Mouse (Mus musculus) frontal cortex, adult (tissue): ENCODE data around the gene Nol4l.
A peak's percentile ranks its signal among the peaks of the same experiment; 100 is the strongest.

Experiments used
- ATAC-seq: cut with Nextera tagmentation; 2 replicates; pipeline ENCODE4 v1.9.2; 2017; ENCODE audit warnings: mild to moderate bottlenecking, moderate library complexity, mixed read lengths; ENCODE audit not compliant: low TSS enrichment

Gene Nol4l

DNA sequence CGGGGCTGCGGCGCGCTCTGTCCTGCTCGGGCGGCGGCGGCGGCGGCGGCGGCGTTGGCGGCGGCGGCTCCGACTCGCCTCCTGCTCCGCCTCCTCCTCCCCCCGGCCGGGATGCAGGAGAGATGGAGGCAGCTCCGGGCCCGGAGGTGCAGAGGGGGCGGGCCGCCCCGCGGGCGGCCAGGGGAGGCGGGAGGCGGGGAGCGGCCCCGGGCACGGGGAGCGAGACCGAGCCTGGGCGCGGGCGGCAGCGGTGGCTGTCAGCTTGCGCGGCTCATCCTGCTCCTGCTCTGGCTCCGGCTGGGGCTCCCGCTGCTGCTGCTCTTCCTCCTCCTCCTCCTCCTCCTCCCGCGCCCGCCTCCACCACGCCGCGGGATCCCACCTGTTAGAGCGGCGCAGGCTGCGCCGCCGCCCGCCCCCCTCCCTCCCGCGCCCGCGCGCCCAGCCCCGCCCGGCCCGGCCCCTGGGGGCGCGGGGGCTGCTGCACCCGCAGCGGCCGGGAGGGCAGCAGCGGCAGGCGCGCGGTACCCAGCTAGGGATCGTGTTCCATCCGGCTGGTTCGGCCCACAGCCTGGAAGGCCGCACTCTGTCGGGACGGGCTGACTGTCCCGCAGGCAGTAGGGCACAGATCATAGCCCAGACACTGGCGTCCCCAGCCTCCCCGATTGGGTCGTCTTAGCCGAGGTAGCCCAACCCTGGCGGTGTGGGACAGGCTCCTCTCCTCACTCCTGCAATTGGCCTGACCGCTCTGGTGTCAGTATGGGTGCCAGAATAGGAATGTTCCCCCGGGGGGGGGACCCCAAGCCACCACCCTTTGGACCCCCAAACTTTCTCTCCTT lies at the start of gene Nol4l:
Gene Nol4l, minus strand, starts transcription at position 41 of the 836 bp plus-strand sequence.
- ATAC-seq, result no peak; the same call in 1 of the 2 replicates

- no peak for ATAC-seq
Measured at GRCm38 (mm10) chr2:153577122-153577521, 47.4 kb upstream of the Nol4l start.

DNA sequence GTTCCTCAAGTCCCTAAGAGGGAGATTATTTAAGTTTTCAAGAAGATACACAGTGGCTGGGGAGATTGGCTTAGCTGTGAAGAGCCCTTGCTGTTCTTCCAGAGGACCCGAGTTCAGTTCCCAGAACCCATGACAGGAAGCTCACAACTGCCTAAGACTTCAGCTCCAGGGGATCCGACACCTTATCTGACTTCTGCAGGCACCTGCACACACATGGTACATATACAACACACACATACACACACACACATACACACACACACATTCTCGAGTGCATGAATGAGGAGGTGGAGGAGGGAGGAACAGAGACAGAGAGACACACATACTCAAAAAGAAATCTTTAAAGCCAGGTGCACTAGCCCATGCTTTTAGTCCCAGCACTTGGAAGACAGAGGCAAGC lies 46.4 kb upstream of the Nol4l start:
- no peak for ATAC-seq

DNA sequence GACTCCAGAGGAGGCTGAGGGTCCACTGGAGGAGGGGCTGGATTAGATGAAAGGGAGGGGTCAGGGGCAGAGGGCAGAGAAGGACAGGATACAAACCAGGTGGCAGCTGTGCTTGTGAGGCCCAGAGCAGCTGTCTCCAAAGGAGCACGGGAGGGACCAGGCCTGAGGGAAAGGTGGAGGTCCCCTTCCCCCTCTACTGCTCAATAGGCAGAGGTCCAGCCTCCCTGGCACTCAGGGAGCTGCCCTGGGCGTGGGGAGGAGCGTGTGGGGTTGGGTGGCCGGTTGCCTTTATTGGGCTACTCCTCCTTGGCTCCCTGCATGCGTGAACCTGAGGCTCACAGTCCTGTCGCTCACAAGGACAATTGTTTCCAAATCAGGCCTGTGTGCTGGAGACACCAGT lies 45.8 kb upstream of the Nol4l start:
- ATAC-seq, result no peak

DNA sequence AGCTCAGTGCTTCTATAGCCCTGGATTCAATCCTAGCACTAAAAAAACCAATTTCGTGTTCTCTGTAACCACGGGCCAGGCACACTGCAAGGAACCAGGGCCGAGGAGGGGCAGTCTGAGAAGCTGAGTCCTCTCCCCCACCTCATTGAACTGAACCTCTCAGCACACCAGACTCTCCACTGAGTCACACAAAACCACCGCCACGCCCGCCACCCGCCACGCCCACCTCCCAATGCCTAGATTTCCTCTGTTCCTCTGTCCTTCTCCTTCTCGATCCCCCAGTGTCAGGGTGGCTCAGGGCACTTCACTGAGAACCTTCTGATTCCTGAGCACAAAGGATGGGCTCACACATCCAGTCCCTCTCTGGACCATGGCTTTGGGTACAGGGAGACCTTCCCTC lies 43.3 kb upstream of the Nol4l start:
- no peak for ATAC-seq

DNA sequence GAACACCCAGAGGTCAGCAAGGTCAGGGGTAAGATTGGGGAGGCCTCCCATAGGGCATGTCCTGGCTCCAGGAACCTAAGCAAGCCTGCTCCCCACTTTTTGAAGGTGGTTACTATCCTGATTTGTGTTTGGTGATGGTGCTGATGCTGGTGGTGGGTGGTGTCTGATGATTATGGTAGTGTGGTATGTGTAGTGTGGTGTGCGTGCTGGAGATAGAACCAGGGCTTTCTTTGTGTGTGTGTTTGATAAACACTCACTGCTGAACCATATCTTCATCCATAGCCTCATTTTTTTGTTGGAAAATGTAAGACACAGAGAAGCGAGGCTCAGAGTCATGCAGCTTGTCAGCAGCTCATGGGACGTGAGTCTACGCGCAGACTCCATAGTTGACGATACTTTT lies 38.8 kb upstream of the Nol4l start:
- ATAC-seq, result no peak

DNA sequence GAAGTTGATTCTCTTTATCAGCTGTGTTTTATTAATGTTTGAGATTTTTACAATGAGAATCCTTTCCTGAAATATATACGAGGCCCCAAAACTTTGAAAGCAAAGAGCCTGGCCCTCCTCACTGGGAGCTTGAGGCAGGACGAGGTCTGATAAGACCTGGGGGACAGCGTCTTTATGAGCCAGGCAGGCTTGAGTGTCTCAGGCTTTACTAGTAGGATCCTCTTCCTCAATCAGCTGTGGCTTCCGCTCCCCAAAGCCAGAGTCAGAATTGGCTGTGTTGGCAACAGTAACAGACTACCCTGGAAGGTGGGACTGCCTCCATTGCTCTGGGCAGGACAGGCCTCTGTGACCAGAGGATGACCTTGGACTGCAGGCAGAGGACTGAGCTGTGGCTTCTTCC lies 38.2 kb upstream of the Nol4l start:
- no peak for ATAC-seq

DNA sequence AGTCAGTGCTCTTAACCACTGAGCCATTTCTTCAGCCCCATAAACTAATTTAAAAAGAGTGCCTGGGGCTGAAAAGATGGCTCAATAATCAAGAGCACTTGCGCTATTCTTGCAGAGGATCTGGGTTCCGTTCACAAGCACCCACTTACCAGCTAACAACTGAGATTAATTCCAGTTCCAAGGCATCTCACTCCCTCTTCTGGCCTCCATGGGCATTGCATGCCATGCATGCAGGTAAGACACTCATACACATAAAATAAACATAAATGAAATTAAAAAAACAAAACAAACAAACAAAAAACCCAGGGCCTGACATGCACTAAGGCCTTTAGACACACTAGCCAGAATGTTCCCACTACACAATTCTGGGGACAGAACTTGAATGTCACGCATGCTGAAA lies 34.6 kb upstream of the Nol4l start:
- no peak for ATAC-seq

DNA sequence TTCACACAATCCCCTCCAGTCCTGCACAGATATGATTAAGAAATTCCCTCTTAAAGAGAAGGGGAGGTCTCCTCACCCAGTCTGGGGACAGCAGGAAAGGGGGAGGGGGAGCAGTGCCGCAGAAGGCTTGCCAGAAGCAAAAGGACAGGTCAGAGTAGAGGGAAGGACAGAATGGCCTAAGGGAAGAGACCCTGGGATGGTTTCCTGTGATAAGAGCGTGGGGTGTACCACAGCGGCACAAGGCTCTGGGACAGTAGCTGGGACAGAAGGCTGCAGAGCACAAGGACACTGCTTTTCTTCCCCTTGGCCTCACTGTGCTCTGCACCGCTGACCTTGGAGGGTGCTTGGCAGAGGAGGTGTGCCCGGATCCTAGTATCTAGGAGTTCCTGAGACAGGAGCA lies 31.8 kb upstream of the Nol4l start:
- no peak for ATAC-seq

GRCm38 (mm10) chr2:153560664-153561541 lies 31.1 kb upstream of the Nol4l start:
- ATAC-seq, result peak; percentile 33

- peak; percentile 76 for ATAC-seq
Measured at GRCm38 (mm10) chr2:153559613-153560152, 29.9 kb upstream of the Nol4l start.

DNA sequence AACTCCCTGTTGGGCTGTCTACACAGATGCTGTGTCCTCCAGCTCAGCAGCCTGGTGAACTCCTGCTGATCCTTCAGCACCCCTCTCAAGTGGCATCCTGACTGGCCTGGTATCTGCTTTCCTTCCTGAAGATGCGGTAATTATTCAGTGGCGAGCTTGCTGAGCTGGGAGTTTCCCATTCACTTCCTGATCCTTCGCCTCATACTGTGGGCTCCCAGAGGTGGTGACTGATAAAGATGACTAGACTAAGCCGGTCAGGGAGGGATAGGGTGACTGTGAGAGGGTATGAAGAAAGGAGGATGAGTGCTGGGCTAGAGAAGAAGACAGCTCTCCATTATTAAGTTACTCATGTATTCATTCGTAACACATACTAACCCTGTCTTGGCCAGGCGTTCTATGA lies 28.7 kb upstream of the Nol4l start:
- no peak for ATAC-seq

- no peak for ATAC-seq
Measured at GRCm38 (mm10) chr2:153557259-153557658, 27.5 kb upstream of the Nol4l start.

GRCm38 (mm10) chr2:153556208-153556607 lies 26.4 kb upstream of the Nol4l start:
- ATAC-seq, result no peak

GRCm38 (mm10) chr2:153554543-153554942 lies 24.8 kb upstream of the Nol4l start:
- no peak for ATAC-seq

- no peak for ATAC-seq
Measured at GRCm38 (mm10) chr2:153549486-153549885, 19.7 kb upstream of the Nol4l start.

- ATAC-seq, result peak; percentile 30; the same call in 1 of the 2 replicates
Measured at GRCm38 (mm10) chr2:153548221-153548923, 18.6 kb upstream of the Nol4l start.

GRCm38 (mm10) chr2:153547633-153548032 lies 17.9 kb upstream of the Nol4l start:
- no peak for ATAC-seq

DNA sequence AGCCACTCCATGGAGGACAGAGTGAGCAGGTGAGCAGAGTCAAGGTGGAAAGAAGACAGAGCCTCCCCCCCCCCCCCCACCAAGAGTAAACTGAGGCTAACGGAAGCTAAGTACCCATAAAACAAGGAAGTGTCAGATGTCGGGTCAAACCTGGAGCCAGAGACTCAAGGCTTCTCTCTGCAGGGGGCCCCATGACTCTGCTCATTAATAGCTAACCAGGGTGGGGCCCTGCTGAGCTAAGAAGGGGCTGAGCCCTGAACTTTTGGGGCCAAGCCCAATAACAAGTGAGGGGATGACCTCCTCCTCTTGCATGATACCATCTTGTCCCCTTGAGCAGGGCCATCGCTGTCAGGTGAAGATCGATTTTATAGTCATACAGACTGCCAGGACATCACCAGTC lies 17.2 kb upstream of the Nol4l start:
- no peak for ATAC-seq

DNA sequence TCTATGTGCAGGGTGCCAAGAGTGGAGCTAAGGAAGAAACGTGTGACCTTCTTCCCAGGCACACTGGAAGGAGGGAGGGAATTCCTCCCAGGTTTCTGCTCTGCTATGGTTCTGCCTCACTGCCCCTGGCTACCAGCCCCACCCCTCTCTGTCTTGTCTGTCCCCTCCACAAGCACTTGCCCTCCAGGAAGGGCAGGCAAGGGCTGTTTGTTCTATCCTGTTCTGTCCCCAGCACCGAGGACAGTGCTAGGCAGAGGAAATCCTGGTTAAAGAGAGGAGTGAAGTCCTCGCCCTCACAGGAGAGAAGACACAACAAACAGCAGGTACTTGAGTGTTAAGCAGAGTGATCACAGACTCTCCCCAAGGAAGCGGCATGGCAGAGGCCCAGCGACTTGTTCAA lies 16.7 kb upstream of the Nol4l start:
- ATAC-seq, result no peak

DNA sequence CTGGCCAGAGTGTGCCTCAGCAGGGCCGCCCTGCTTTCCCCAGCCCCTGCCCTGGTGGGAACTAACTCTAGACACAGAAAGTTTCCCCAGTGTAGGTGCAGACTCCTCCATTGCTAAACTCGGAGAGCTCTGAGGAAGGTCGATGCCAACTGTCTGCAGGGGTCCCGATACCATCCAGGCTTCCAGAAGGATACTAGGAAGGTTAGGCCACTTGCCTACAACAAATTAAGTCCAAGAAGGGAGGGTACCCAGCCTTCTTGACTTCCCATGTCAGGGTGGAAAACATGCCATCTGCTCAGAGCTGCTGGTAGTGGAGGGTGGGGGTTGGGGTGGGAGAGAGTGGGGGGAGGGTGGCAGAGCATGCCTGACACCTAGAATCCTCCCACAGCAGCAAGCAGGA lies 15.0 kb upstream of the Nol4l start:
- no peak for ATAC-seq
